Mouse (Mus musculus): ENCODE measurements at regions not wholly inside any gene's neighbourhood (a gene's known extent, or its start where the extent isn't known, plus 50 kb on each side); places are given as distances from the start of the nearest gene placed in this dataset.

GRCm38 (mm10) chr3:34781770-34782169 is 131.6 kb downstream of the Sox2 start:
- 76% methylated on average over 6 of the region's 6 CpGs for WGBS
- TF ChIP-seq POLR2A (IDR thresholded peaks at IDR 0.05; ENCODE audit: low read depth, low read length) (no peak), CTCF (IDR thresholded peaks at IDR 0.05; ENCODE audit: extremely low read depth, insufficient read length, insufficient replicate concordance, low read depth, low read length) (no peak)

GRCm38 (mm10) chr3:34783398-34783797 is 133.2 kb downstream of the Sox2 start:
- H3K4me1 ChIP-seq (ENCODE audit: control insufficient read depth, insufficient read depth, insufficient read length, low read length): no peaks in the 10 kb centered on the region
- H3K27me3 ChIP-seq (ENCODE audit: control insufficient read depth, insufficient read depth, low read length): no peaks in the 10 kb centered on the region
- H3K27ac ChIP-seq (ENCODE audit: insufficient read depth, low read depth, low read length): no peak overlapping the region
- 76% methylated on average over 1 of the region's 1 CpGs for WGBS
- TF ChIP-seq POLR2A (IDR thresholded peaks at IDR 0.05; ENCODE audit: low read depth, low read length): no peak
- no peak for TF ChIP-seq CTCF (IDR thresholded peaks at IDR 0.05; ENCODE audit: extremely low read depth, insufficient read length, insufficient replicate concordance, low read depth, low read length)
- no peaks in the 10 kb centered on the region for H3K36me3 ChIP-seq (ENCODE audit: control insufficient read depth, insufficient read depth, low read length)
- no peak overlapping the region for H3K4me3 ChIP-seq (ENCODE audit: low read depth, low read length)

More at GRCm38 (mm10) chr3:34781770-34782169, 131.6 kb downstream of the Sox2 start:
- Histone ChIP-seq H3K4me3 (ENCODE audit: low read depth, low read length) (no peak overlapping the region), H3K27ac (ENCODE audit: insufficient read depth, low read depth, low read length) (no peak overlapping the region), H3K27me3 (ENCODE audit: control insufficient read depth, insufficient read depth, low read length) (no peaks in the 10 kb centered on the region), H3K4me1 (ENCODE audit: control insufficient read depth, insufficient read depth, insufficient read length, low read length) (no peaks in the 10 kb centered on the region), H3K36me3 (ENCODE audit: control insufficient read depth, insufficient read depth, low read length) (no peaks in the 10 kb centered on the region)

GRCm38 (mm10) chr3:34787211-34787610 is 137.0 kb downstream of the Sox2 start:
- H3K27ac ChIP-seq (ENCODE audit: insufficient read depth, low read depth, low read length): no peak overlapping the region
- H3K4me3 ChIP-seq (ENCODE audit: low read depth, low read length): no peak overlapping the region
- no peak for TF ChIP-seq POLR2A (IDR thresholded peaks at IDR 0.05; ENCODE audit: low read depth, low read length)
- no peak for TF ChIP-seq CTCF (IDR thresholded peaks at IDR 0.05; ENCODE audit: extremely low read depth, insufficient read length, insufficient replicate concordance, low read depth, low read length)
- 90% methylated on average over 3 of the region's 3 CpGs for WGBS
- no peaks in the 10 kb centered on the region for H3K4me1 ChIP-seq (ENCODE audit: control insufficient read depth, insufficient read depth, insufficient read length, low read length)
- H3K27me3 ChIP-seq (ENCODE audit: control insufficient read depth, insufficient read depth, low read length): no peaks in the 10 kb centered on the region
- no peaks in the 10 kb centered on the region for H3K36me3 ChIP-seq (ENCODE audit: control insufficient read depth, insufficient read depth, low read length)

- Histone ChIP-seq H3K4me3 (ENCODE audit: low read depth, low read length) (no peak overlapping the region), H3K27ac (ENCODE audit: insufficient read depth, low read depth, low read length) (no peak overlapping the region)
Observed at GRCm38 (mm10) chr3:34795103-34795983, 145.1 kb downstream of the Sox2 start.

GRCm38 (mm10) chr3:34795984-34796266 is 145.7 kb downstream of the Sox2 start:
- WGBS: 11% methylated on average over 5 of the region's 5 CpGs
- Histone ChIP-seq H3K36me3 (ENCODE audit: control insufficient read depth, insufficient read depth, low read length) (no peaks in the 10 kb centered on the region), H3K27ac (ENCODE audit: insufficient read depth, low read depth, low read length) (no peak overlapping the region), H3K4me1 (ENCODE audit: control insufficient read depth, insufficient read depth, insufficient read length, low read length) (no peaks in the 10 kb centered on the region), H3K27me3 (ENCODE audit: control insufficient read depth, insufficient read depth, low read length) (no peaks in the 10 kb centered on the region), H3K4me3 (ENCODE audit: low read depth, low read length) (no peak overlapping the region)
- TF ChIP-seq POLR2A (IDR thresholded peaks at IDR 0.05; ENCODE audit: low read depth, low read length) (no peak), CTCF (IDR thresholded peaks at IDR 0.05; ENCODE audit: extremely low read depth, insufficient read length, insufficient replicate concordance, low read depth, low read length) (no peak)

More at GRCm38 (mm10) chr3:34795103-34795983, 145.1 kb downstream of the Sox2 start:
- WGBS: 18% methylated on average over 23 of the region's 23 CpGs
- H3K4me1 ChIP-seq (ENCODE audit: control insufficient read depth, insufficient read depth, insufficient read length, low read length): no peaks in the 10 kb centered on the region
- no peak for TF ChIP-seq CTCF (IDR thresholded peaks at IDR 0.05; ENCODE audit: extremely low read depth, insufficient read length, insufficient replicate concordance, low read depth, low read length)
- H3K27me3 ChIP-seq (ENCODE audit: control insufficient read depth, insufficient read depth, low read length): no peaks in the 10 kb centered on the region
- no peaks in the 10 kb centered on the region for H3K36me3 ChIP-seq (ENCODE audit: control insufficient read depth, insufficient read depth, low read length)

GRCm38 (mm10) chr3:34808833-34809232 is 158.6 kb downstream of the Sox2 start:
- no peaks in the 10 kb centered on the region for H3K36me3 ChIP-seq (ENCODE audit: control insufficient read depth, insufficient read depth, low read length)
- no peak for TF ChIP-seq CTCF (IDR thresholded peaks at IDR 0.05; ENCODE audit: extremely low read depth, insufficient read length, insufficient replicate concordance, low read depth, low read length)
- no peak for TF ChIP-seq POLR2A (IDR thresholded peaks at IDR 0.05; ENCODE audit: low read depth, low read length)
- H3K27me3 ChIP-seq (ENCODE audit: control insufficient read depth, insufficient read depth, low read length): no peaks in the 10 kb centered on the region
- no peak overlapping the region for H3K27ac ChIP-seq (ENCODE audit: insufficient read depth, low read depth, low read length)
- no peaks in the 10 kb centered on the region for H3K4me1 ChIP-seq (ENCODE audit: control insufficient read depth, insufficient read depth, insufficient read length, low read length)
- WGBS: 9% methylated on average over 6 of the region's 6 CpGs
- no peak overlapping the region for H3K4me3 ChIP-seq (ENCODE audit: low read depth, low read length)

- Histone ChIP-seq H3K36me3 (ENCODE audit: control insufficient read depth, insufficient read depth, low read length) (no peaks in the 10 kb centered on the region), H3K4me1 (ENCODE audit: control insufficient read depth, insufficient read depth, insufficient read length, low read length) (no peaks in the 10 kb centered on the region), H3K4me3 (ENCODE audit: low read depth, low read length) (no peak overlapping the region), H3K27me3 (ENCODE audit: control insufficient read depth, insufficient read depth, low read length) (no peaks in the 10 kb centered on the region), H3K27ac (ENCODE audit: insufficient read depth, low read depth, low read length) (no peak overlapping the region)
- 72% methylated on average over 4 of the region's 4 CpGs for WGBS
- TF ChIP-seq POLR2A (IDR thresholded peaks at IDR 0.05; ENCODE audit: low read depth, low read length) (no peak), CTCF (IDR thresholded peaks at IDR 0.05; ENCODE audit: extremely low read depth, insufficient read length, insufficient replicate concordance, low read depth, low read length) (no peak)
Observed at GRCm38 (mm10) chr3:34811753-34812152, 161.5 kb downstream of the Sox2 start.

All from small intestine, adult 2 months (tissue).